Comparison of ENCODE assay signal across 23 mouse cellular contexts in genomic region chr10:118613056-118613695, GRCm38 (mm10).
A peak's percentile ranks its signal among the peaks of the same experiment; 100 is the strongest.
DNase-seq lines count a peak whose midpoint lies in the region; ATAC-seq lines count a peak whose summit lies in the region.
"Had no signal": no experiment of that assay in that cellular context is flagged by ENCODE, and none has a peak within 500 bp of the region (broad histone marks: within the 10 kb centered on the region; RNA-seq: fewer than 3 reads in every experiment).

No protein-coding gene starts in this region.

- H3K4me3 ChIP-seq in heart, embryonic 11.5 days (ENCODE audit: low read depth, low read length): no peak overlapping the region

- WGBS in heart, embryonic 11.5 days (ENCODE audit: insufficient replicate concordance): 88% methylated on average over 14 of the region's 14 CpGs

- ATAC-seq in heart, embryonic 11.5 days (replicated peaks; ENCODE audit: insufficient number of reproducible peaks, low FRiP score, low TSS enrichment): no peak
- ATAC-seq: activated CD4-positive, CD25-positive, alpha-beta regulatory T cell, adult 4 months; CD4-positive, CD25-positive, alpha-beta regulatory T cell, adult 4 months; Patski had no signal

- H3K4me2 ChIP-seq in heart, embryonic 11.5 days: no peak overlapping the region

- H3K9ac ChIP-seq in heart, embryonic 11.5 days (ENCODE audit: low read depth, low read length): no peak overlapping the region

- no peaks in the 10 kb centered on the region for H3K9me3 ChIP-seq in heart, embryonic 11.5 days (replicated peaks; ENCODE audit: control insufficient read depth, low read length)

- H3K27me3 ChIP-seq in heart, embryonic 11.5 days (ENCODE audit: control insufficient read depth, insufficient read depth, low read length): no peaks in the 10 kb centered on the region
- H3K27me3 ChIP-seq: CH12.LX, Patski had no signal

- no peaks in the 10 kb centered on the region for H3K36me3 ChIP-seq in heart, embryonic 11.5 days (ENCODE audit: control insufficient read depth, insufficient read depth, low read length)
- H3K36me3 ChIP-seq: G1E had no signal

- peak; percentile 61 for DNase-seq in heart, adult 11 months
- peak; percentile 94 for DNase-seq in 3T3-L1 (ENCODE audit: low read depth, low spot score)
- DNase-seq in adipocyte (ENCODE audit: low spot score): peak; percentile 95
- DNase-seq in cerebellum, postnatal 14 days: no peak
- no peak for DNase-seq in adrenal gland, postnatal 36 days
- DNase-seq: adrenal gland, adult 2 months; adrenal gland, adult 8-10 months; adrenal gland, postnatal 10 days; adrenal gland, postnatal 14 days; adrenal gland, postnatal 25 days; B cell, adult 2 months; cerebellum, adult 11 months; cerebellum, adult 11-12 months; cerebellum, adult 18-20 months; cerebellum, adult 2 months; cerebellum, adult 8-10 months; cerebellum, adult 9-10 months had no signal

- H3K27ac ChIP-seq in heart, embryonic 11.5 days (ENCODE audit: low read depth, low read length): no peak overlapping the region

- H3K4me1 ChIP-seq in heart, embryonic 11.5 days (ENCODE audit: control insufficient read depth, insufficient read depth, low read length): no peaks in the 10 kb centered on the region

Comparison
In these comparisons a context has a peak if more than half of its experiments do, and no peak if none do; other contexts are left out.
1. DNase-seq: peak in heart, adult 11 months (single experiment), 3T3-L1 (single experiment) and adipocyte (single experiment); none in cerebellum, postnatal 14 days (0 of 2) and adrenal gland, postnatal 36 days (0 of 2).